Mouse (Mus musculus): ENCODE measurements around the gene Ifnar2.

Ifnar2 gene

GRCm38 (mm10) chr16:91372577-91373472 lies at the start of gene Ifnar2:
Gene Ifnar2 (plus strand): TSS chr16:91372783.
- DNase-seq (ENCODE audit: low spot score in 2 of 2), result peak; percentile 74 to 82

GRCm38 (mm10) chr16:91327605-91328004 lies 45.0 kb upstream of the Ifnar2 start:
- DNase-seq (ENCODE audit: low spot score in 2 of 2), result no peak

- DNase-seq (ENCODE audit: low spot score in 2 of 2), result no peak
Observed at GRCm38 (mm10) chr16:91328922-91329321, 43.7 kb upstream of the Ifnar2 start.

GRCm38 (mm10) chr16:91330496-91330895 lies 42.1 kb upstream of the Ifnar2 start:
- no peak for DNase-seq (ENCODE audit: low spot score in 2 of 2)

- DNase-seq (ENCODE audit: low spot score in 2 of 2), result no peak
Observed at GRCm38 (mm10) chr16:91331153-91331552, 41.4 kb upstream of the Ifnar2 start.

GRCm38 (mm10) chr16:91332880-91333279 lies 39.7 kb upstream of the Ifnar2 start:
- DNase-seq (ENCODE audit: low spot score in 2 of 2), result no peak

GRCm38 (mm10) chr16:91334190-91334893 lies 38.2 kb upstream of the Ifnar2 start:
- DNase-seq (ENCODE audit: low spot score in 2 of 2), result no peak

- DNase-seq (ENCODE audit: low spot score in 2 of 2), result no peak
Observed at GRCm38 (mm10) chr16:91336753-91337152, 35.8 kb upstream of the Ifnar2 start.

- no peak for DNase-seq (ENCODE audit: low spot score in 2 of 2)
Observed at GRCm38 (mm10) chr16:91337480-91337879, 35.1 kb upstream of the Ifnar2 start.

- DNase-seq (ENCODE audit: low spot score in 2 of 2), result no peak
Observed at GRCm38 (mm10) chr16:91346491-91346890, 26.1 kb upstream of the Ifnar2 start.

GRCm38 (mm10) chr16:91347491-91348263 lies 24.9 kb upstream of the Ifnar2 start:
- no peak for DNase-seq (ENCODE audit: low spot score in 2 of 2)

GRCm38 (mm10) chr16:91348264-91348565 lies 24.4 kb upstream of the Ifnar2 start:
- no peak for DNase-seq (ENCODE audit: low spot score in 2 of 2)

- DNase-seq (ENCODE audit: low spot score in 2 of 2), result no peak
Observed at GRCm38 (mm10) chr16:91348588-91349330, 23.8 kb upstream of the Ifnar2 start.

- peak; percentile 42 to 82 for DNase-seq (ENCODE audit: low spot score in 2 of 2)
Observed at GRCm38 (mm10) chr16:91352084-91352562, 20.5 kb upstream of the Ifnar2 start.

GRCm38 (mm10) chr16:91352749-91353148 lies 19.8 kb upstream of the Ifnar2 start:
- no peak for DNase-seq (ENCODE audit: low spot score in 2 of 2)

- DNase-seq (ENCODE audit: low spot score in 2 of 2), result no peak
Observed at GRCm38 (mm10) chr16:91353177-91353576, 19.4 kb upstream of the Ifnar2 start.

GRCm38 (mm10) chr16:91353638-91354037 lies 18.9 kb upstream of the Ifnar2 start:
- DNase-seq (ENCODE audit: low spot score in 2 of 2), result no peak

- no peak for DNase-seq (ENCODE audit: low spot score in 2 of 2)
Observed at GRCm38 (mm10) chr16:91354599-91354998, 18.0 kb upstream of the Ifnar2 start.

GRCm38 (mm10) chr16:91355160-91355559 lies 17.4 kb upstream of the Ifnar2 start:
- no peak for DNase-seq (ENCODE audit: low spot score in 2 of 2)

GRCm38 (mm10) chr16:91356760-91357525 lies 15.6 kb upstream of the Ifnar2 start:
- DNase-seq (ENCODE audit: low spot score in 2 of 2), result no peak

- DNase-seq (ENCODE audit: low spot score in 2 of 2), result no peak
Observed at GRCm38 (mm10) chr16:91357526-91357900, 15.1 kb upstream of the Ifnar2 start.

Data from urinary bladder, postnatal 4 days (tissue).